Mouse (Mus musculus): ENCODE data around the gene Rab43. TPM values are rescaled to one million over a fixed set of nuclear protein-coding genes. Genes with fewer than 3 reads are reported as not detected.

The Rab43 gene
- polyA plus RNA-seq, 1 experiment from 2014 or later: 16.4 TPM

DNA sequence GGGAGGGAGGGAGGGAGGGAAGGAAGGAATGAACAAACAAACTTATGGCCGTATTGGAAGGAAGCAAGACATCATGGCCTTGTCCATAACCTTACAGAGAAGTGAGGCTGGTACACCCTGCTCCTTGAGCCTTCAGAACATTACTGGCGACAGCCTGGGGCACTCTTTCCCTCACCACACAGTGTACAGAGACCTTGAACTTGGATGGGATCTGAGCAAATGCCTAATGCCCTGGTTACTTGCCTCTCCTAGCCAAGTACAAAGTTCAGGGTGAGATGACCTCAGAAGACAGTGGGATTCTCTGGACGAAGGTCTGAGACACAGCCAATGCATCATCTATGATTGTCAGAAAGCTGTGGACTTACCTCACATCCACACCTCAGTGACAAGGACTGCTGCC is 52.1 kb downstream of the Rab43 start:
- Histone ChIP-seq H3K4me3 (replicated peaks; ENCODE audit: low read depth, low read length) (no peak overlapping the region), H3K36me3 (ENCODE audit: insufficient read depth, low read length) (no peaks in the 10 kb centered on the region), H3K9ac (ENCODE audit: low read depth, low read length) (no peak overlapping the region), H3K9me3 (replicated peaks; ENCODE audit: low read length) (no peaks in the 10 kb centered on the region), H3K4me2 (ENCODE audit: low read length) (no peak overlapping the region), H3K27ac (no peak overlapping the region), H3K27me3 (ENCODE audit: insufficient read depth, low read length) (no peaks in the 10 kb centered on the region), H3K4me1 (replicated peaks; ENCODE audit: insufficient read depth, low read length) (no peaks in the 10 kb centered on the region)
- ATAC-seq (replicated peaks; ENCODE audit: low FRiP score, low read depth): no peak
- no peak for DNase-seq (ENCODE audit: low spot score)
- TF ChIP-seq CTCF (IDR thresholded peaks at IDR 0.05; ENCODE audit: low read depth): no peak
- WGBS: 56% methylated on average over 3 of the region's 3 CpGs

DNA sequence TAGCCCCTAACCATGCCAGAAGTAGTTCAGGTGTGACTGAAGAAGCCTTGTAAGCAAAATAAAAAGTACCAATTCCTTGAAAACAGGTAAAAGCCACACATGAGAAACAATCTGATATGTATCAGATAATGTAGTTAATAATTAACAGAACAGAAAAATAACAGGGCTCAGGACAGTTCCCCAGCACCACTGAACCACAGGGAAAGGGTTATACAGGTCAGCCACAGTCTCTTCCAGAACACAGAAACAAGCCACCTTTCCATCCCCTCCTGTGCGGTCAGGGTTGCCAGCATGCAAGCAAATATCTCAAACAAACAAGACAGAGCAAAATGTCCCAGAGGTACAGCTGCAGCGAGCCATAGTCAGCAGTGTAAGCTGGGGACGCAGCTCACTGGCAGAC is 52.6 kb downstream of the Rab43 start:
- H3K9me3 ChIP-seq (replicated peaks; ENCODE audit: low read length): no peaks in the 10 kb centered on the region
- no peak for TF ChIP-seq CTCF (IDR thresholded peaks at IDR 0.05; ENCODE audit: low read depth)
- H3K4me2 ChIP-seq (ENCODE audit: low read length): no peak overlapping the region
- DNase-seq (ENCODE audit: low spot score) (no peak), ATAC-seq (replicated peaks; ENCODE audit: low FRiP score, low read depth) (peak; percentile 36; the same call in 1 of the 2 replicates)
- 57% methylated on average over 3 of the region's 3 CpGs for WGBS
- H3K4me1 ChIP-seq (replicated peaks; ENCODE audit: insufficient read depth, low read length): no peaks in the 10 kb centered on the region
- no peak overlapping the region for H3K27ac ChIP-seq
- no peak overlapping the region for H3K9ac ChIP-seq (ENCODE audit: low read depth, low read length)
- no peaks in the 10 kb centered on the region for H3K27me3 ChIP-seq (ENCODE audit: insufficient read depth, low read length)
- H3K4me3 ChIP-seq (replicated peaks; ENCODE audit: low read depth, low read length): no peak overlapping the region
- H3K36me3 ChIP-seq (ENCODE audit: insufficient read depth, low read length): no peaks in the 10 kb centered on the region

DNA sequence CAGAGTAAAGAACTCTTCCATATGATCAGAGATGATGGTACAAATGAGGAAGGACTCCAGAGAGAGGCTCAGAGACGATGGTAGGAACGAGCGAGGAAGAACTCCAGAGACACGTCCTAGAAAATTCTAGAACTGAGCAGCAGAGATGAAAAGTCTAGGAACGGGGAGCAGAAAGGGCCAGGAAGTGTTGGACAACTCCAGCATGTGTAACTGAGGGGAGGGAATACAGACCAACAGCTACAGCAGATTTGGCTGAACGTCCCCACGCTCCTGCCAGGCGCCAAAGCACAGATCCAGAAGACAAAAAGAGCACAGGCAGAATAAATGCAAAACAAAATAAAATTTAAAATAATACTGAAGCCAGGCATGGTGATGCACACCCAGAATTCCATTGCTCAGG is 55.1 kb downstream of the Rab43 start:
- ATAC-seq (replicated peaks; ENCODE audit: low FRiP score, low read depth) (no peak), DNase-seq (ENCODE audit: low spot score) (no peak)
- H3K9ac ChIP-seq (ENCODE audit: low read depth, low read length): no peak overlapping the region
- no peaks in the 10 kb centered on the region for H3K36me3 ChIP-seq (ENCODE audit: insufficient read depth, low read length)
- whole genome bisulfite sequencing: 88% methylated on average over 8 of the region's 8 CpGs
- no peak for TF ChIP-seq CTCF (IDR thresholded peaks at IDR 0.05; ENCODE audit: low read depth)
- no peaks in the 10 kb centered on the region for H3K9me3 ChIP-seq (replicated peaks; ENCODE audit: low read length)
- no peak overlapping the region for H3K4me3 ChIP-seq (replicated peaks; ENCODE audit: low read depth, low read length)
- H3K27ac ChIP-seq: no peak overlapping the region
- no peaks in the 10 kb centered on the region for H3K4me1 ChIP-seq (replicated peaks; ENCODE audit: insufficient read depth, low read length)
- H3K27me3 ChIP-seq (ENCODE audit: insufficient read depth, low read length): no peaks in the 10 kb centered on the region
- no peak overlapping the region for H3K4me2 ChIP-seq (ENCODE audit: low read length)

- TF ChIP-seq CTCF (IDR thresholded peaks at IDR 0.05; ENCODE audit: low read depth): no peak
- Histone ChIP-seq H3K4me1 (replicated peaks; ENCODE audit: insufficient read depth, low read length) (no peaks in the 10 kb centered on the region), H3K4me2 (ENCODE audit: low read length) (no peak overlapping the region), H3K9ac (ENCODE audit: low read depth, low read length) (no peak overlapping the region), H3K27me3 (ENCODE audit: insufficient read depth, low read length) (no peaks in the 10 kb centered on the region), H3K36me3 (ENCODE audit: insufficient read depth, low read length) (0 out of 2 replicates have a peak, but pooled peaks cover 4% of the 10 kb centered on the region), H3K4me3 (replicated peaks; ENCODE audit: low read depth, low read length) (no peak overlapping the region), H3K9me3 (replicated peaks; ENCODE audit: low read length) (no peaks in the 10 kb centered on the region), H3K27ac (no peak overlapping the region)
- DNase-seq (ENCODE audit: low spot score) (no peak), ATAC-seq (replicated peaks; ENCODE audit: low FRiP score, low read depth) (no peak)
- 91% methylated on average over 4 of the region's 4 CpGs for WGBS
These were observed 56.8 kb downstream of the Rab43 start for GRCm38 (mm10) chr6:87755196-87755595.

GRCm38 (mm10) chr6:87751574-87751973 is 60.4 kb downstream of the Rab43 start:
- ATAC-seq (replicated peaks; ENCODE audit: low FRiP score, low read depth): no peak
- TF ChIP-seq CTCF (IDR thresholded peaks at IDR 0.05; ENCODE audit: low read depth): no peak

DNA sequence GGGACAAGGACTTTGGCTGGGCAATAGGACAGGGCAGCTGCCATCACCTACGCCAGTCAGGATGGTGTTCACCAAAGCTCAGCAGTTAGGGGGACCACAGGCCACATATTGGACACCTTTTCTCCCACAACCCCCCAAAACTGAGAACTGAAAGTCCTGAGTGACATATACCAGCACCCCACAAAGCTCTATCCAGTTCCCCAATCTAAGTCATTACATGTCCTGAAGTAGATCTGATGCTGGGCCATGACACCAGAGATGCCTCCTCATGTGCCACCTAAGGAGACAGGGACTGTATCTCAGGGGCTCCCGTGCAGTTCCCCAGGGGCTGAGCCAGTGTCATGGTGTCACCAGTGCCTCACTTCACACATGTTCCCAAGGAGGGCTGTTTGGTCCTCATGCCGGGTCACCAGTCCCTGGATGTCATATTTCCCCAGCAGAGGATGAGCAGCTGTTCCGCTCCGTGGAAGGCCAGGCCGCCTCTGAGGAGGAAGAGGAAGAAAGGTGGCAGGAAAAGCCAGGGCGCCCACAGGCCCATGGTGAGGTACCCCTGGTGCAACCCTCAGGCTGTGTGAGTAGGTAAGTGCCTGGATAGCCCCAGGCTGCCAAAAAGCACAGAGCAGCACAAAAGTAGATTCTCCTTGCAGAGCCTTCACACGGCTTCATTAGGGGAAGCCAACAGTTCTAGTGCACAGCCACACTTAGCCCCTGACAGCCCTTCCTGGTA is 61.6 kb downstream of the Rab43 start:
- no peak overlapping the region for H3K9ac ChIP-seq (ENCODE audit: low read depth, low read length)
- H3K27me3 ChIP-seq (ENCODE audit: insufficient read depth, low read length): no peaks in the 10 kb centered on the region
- no peak for TF ChIP-seq CTCF (IDR thresholded peaks at IDR 0.05; ENCODE audit: low read depth)
- H3K4me1 ChIP-seq (replicated peaks; ENCODE audit: insufficient read depth, low read length): no peaks in the 10 kb centered on the region
- no peak overlapping the region for H3K4me3 ChIP-seq (replicated peaks; ENCODE audit: low read depth, low read length)
- H3K9me3 ChIP-seq (replicated peaks; ENCODE audit: low read length): no peaks in the 10 kb centered on the region
- H3K27ac ChIP-seq: no peak overlapping the region
- ATAC-seq (replicated peaks; ENCODE audit: low FRiP score, low read depth) (no peak), DNase-seq (ENCODE audit: low spot score) (no peak)
- 81% methylated on average over 8 of the region's 8 CpGs for WGBS
- H3K36me3 ChIP-seq (ENCODE audit: insufficient read depth, low read length): 0 out of 2 replicates have a peak, but pooled peaks cover 4% of the 10 kb centered on the region
- H3K4me2 ChIP-seq (ENCODE audit: low read length): no peak overlapping the region

More at GRCm38 (mm10) chr6:87751574-87751973, 60.4 kb downstream of the Rab43 start:
- Histone ChIP-seq H3K9me3 (replicated peaks; ENCODE audit: low read length) (no peaks in the 10 kb centered on the region), H3K4me3 (replicated peaks; ENCODE audit: low read depth, low read length) (no peak overlapping the region), H3K4me2 (ENCODE audit: low read length) (no peak overlapping the region), H3K4me1 (replicated peaks; ENCODE audit: insufficient read depth, low read length) (no peaks in the 10 kb centered on the region), H3K27ac (no peak overlapping the region), H3K9ac (ENCODE audit: low read depth, low read length) (no peak overlapping the region), H3K36me3 (ENCODE audit: insufficient read depth, low read length) (0 out of 2 replicates have a peak, but pooled peaks cover 4% of the 10 kb centered on the region), H3K27me3 (ENCODE audit: insufficient read depth, low read length) (no peaks in the 10 kb centered on the region)
- no peak for DNase-seq (ENCODE audit: low spot score)
- WGBS: 93% methylated on average over 6 of the region's 6 CpGs

All from kidney, postnatal 0 days (tissue).